Mouse (Mus musculus) kidney, adult 2 months (tissue): Measurements from ENCODE around the gene Olfml2a. TPM values are rescaled to one million over a fixed set of nuclear protein-coding genes. Genes with fewer than 3 reads are reported as not detected.

Source experiments
- DNase-seq: peaks from one replicate; pipeline ENCODE4 v3.0.0; 2021
- H3K27ac ChIP-seq: fragments of 200-500 bp; 2 replicates; pipeline ENCODE4 v1.5.1; 2012; ENCODE audit warnings: low read depth, low read length, control low read depth, inconsistent platforms; ENCODE audit not compliant: insufficient read depth
- H3K27me3 ChIP-seq: fragments of 200-500 bp; replicated peaks from 2 replicates; pipeline ENCODE4 v1.6.1; 2012; ENCODE audit warnings: mild to moderate bottlenecking, moderate library complexity, low read length, inconsistent platforms; ENCODE audit not compliant: control insufficient read depth, insufficient read depth
- H3K36me3 ChIP-seq: fragments of 200-500 bp; 2 replicates; pipeline ENCODE4 v1.6.1; 2012; ENCODE audit warnings: mild to moderate bottlenecking, moderate library complexity, low read length, inconsistent platforms; ENCODE audit not compliant: control insufficient read depth, insufficient read depth
- H3K4me1 ChIP-seq: fragments of 200-500 bp; 2 replicates; pipeline ENCODE4 v1.6.1; 2011; ENCODE audit warnings: low read length; ENCODE audit not compliant: control insufficient read depth, insufficient read depth
- H3K4me3 ChIP-seq: fragments of 200-500 bp; 2 replicates; pipeline ENCODE4 v1.5.1; 2011; ENCODE audit warnings: mild to moderate bottlenecking, low read depth, low read length, control low read depth; ENCODE audit not compliant: insufficient read depth
- CTCF ChIP-seq: fragments of 200-500 bp; conservative IDR thresholded peaks from 2 replicates; pipeline ENCODE4 v1.5.1; 2011; ENCODE audit warnings: low read depth, mild to moderate bottlenecking, control low read depth, low read length, moderate library complexity, mixed read lengths; ENCODE audit not compliant: insufficient read depth, insufficient read length
- POLR2A ChIP-seq: fragments of 200-500 bp; IDR thresholded peaks from one replicate; pipeline ENCODE4 v1.6.1; 2011; ENCODE audit warnings: low read depth, low read length, control low read depth
- WGBS: fragments of 180-500 bp; shearing (Covaris S2); methylation state at CpG from one replicate; pipeline ENCODE4 v1.1.7; 2018; 5-methylcytosine and 5-hydroxymethylcytosine counted together
- polyA plus RNA-seq: library from polyadenylated mRNA; depleted of rRNA; stranded (reverse); fragments of >200 nt; gene quantifications from 2 replicates; pipeline ENCODE4 v1.2.3, GENCODE M21; 2012

The Olfml2a gene
- polyA plus RNA-seq, 1 experiment = 1.2 TPM

- no peak overlapping the region for H3K27ac ChIP-seq
Observed at GRCm38 (mm10) chr2:38987371-38987770, 55.6 kb downstream of the Olfml2a start.

GRCm38 (mm10) chr2:38987803-38988510, 56.2 kb downstream of the Olfml2a start:
- no peak overlapping the region for H3K27ac ChIP-seq
- H3K4me1 ChIP-seq = no peaks in the 10 kb centered on the region
- H3K36me3 ChIP-seq = no peaks in the 10 kb centered on the region
- H3K4me3 ChIP-seq = no peak overlapping the region
- DNase-seq = no peak
- no peak for TF ChIP-seq POLR2A
- no peak for TF ChIP-seq CTCF
- 80% methylated on average over 6 of the region's 6 CpGs for WGBS
- H3K27me3 ChIP-seq = no peaks in the 10 kb centered on the region

More at GRCm38 (mm10) chr2:38987371-38987770, 55.6 kb downstream of the Olfml2a start:
- Histone ChIP-seq H3K4me3 (no peak overlapping the region), H3K27me3 (no peaks in the 10 kb centered on the region), H3K4me1 (no peaks in the 10 kb centered on the region), H3K36me3 (no peaks in the 10 kb centered on the region)
- DNase-seq = no peak
- 69% methylated on average over 1 of the region's 1 CpGs for WGBS
- TF ChIP-seq POLR2A = no peak
- TF ChIP-seq CTCF = no peak

GRCm38 (mm10) chr2:38988929-38989328, 57.2 kb downstream of the Olfml2a start:
- 94% methylated on average over 2 of the region's 2 CpGs for WGBS
- H3K4me1 ChIP-seq = no peaks in the 10 kb centered on the region
- TF ChIP-seq CTCF = no peak
- TF ChIP-seq POLR2A = no peak
- H3K4me3 ChIP-seq = no peak overlapping the region
- H3K27ac ChIP-seq = no peak overlapping the region
- H3K27me3 ChIP-seq = no peaks in the 10 kb centered on the region
- DNase-seq = no peak
- H3K36me3 ChIP-seq = no peaks in the 10 kb centered on the region

- WGBS = 72% methylated on average over 4 of the region's 4 CpGs
- TF ChIP-seq CTCF (no peak), POLR2A (no peak)
- no peaks in the 10 kb centered on the region for H3K4me1 ChIP-seq
- DNase-seq = no peak
- H3K27me3 ChIP-seq = no peaks in the 10 kb centered on the region
- no peak overlapping the region for H3K27ac ChIP-seq
- H3K36me3 ChIP-seq = no peaks in the 10 kb centered on the region
- H3K4me3 ChIP-seq = no peak overlapping the region
Observed at GRCm38 (mm10) chr2:38992004-38992403, 60.2 kb downstream of the Olfml2a start.

- no peak overlapping the region for H3K27ac ChIP-seq
- WGBS = 31% methylated on average over 4 of the region's 4 CpGs
- DNase-seq = peak; percentile 53
- H3K27me3 ChIP-seq = no peaks in the 10 kb centered on the region
- no peaks in the 10 kb centered on the region for H3K4me1 ChIP-seq
- no peak overlapping the region for H3K4me3 ChIP-seq
- H3K36me3 ChIP-seq = no peaks in the 10 kb centered on the region
- TF ChIP-seq CTCF (no peak), POLR2A (no peak)
Observed at GRCm38 (mm10) chr2:38992452-38992851, 60.7 kb downstream of the Olfml2a start.

GRCm38 (mm10) chr2:38997386-38998374, 65.9 kb downstream of the Olfml2a start, which contains the start of gene Wdr38:
Wdr38 (plus strand) TSS chr2:38997476.
- no peaks in the 10 kb centered on the region for H3K4me1 ChIP-seq
- no peaks in the 10 kb centered on the region; the same call in 1 of the 2 replicates for H3K36me3 ChIP-seq
- H3K27ac ChIP-seq = peak within 1 kb of the TSS; percentile 33; the same call in 1 of the 2 replicates
- TF ChIP-seq CTCF (peak; percentile 95), POLR2A (no peak)
- H3K27me3 ChIP-seq = no peaks in the 10 kb centered on the region
- peak within 1 kb of the TSS; percentile 55 for H3K4me3 ChIP-seq
- WGBS = 13% methylated on average over 33 of the region's 33 CpGs
- DNase-seq = peak; percentile 92

GRCm38 (mm10) chr2:38999381-38999780, 67.6 kb downstream of the Olfml2a start:
- Histone ChIP-seq H3K4me3 (no peak overlapping the region), H3K27ac (no peak overlapping the region), H3K27me3 (no peaks in the 10 kb centered on the region), H3K4me1 (peaks cover 7% of the 10 kb centered on the region), H3K36me3 (no peaks in the 10 kb centered on the region; the same call in 1 of the 2 replicates)
- DNase-seq = no peak
- 33% methylated on average over 4 of the region's 4 CpGs for WGBS
- TF ChIP-seq CTCF (no peak), POLR2A (no peak)
